ENCODE assay signal across 12 mouse cellular contexts in the genomic region with DNA sequence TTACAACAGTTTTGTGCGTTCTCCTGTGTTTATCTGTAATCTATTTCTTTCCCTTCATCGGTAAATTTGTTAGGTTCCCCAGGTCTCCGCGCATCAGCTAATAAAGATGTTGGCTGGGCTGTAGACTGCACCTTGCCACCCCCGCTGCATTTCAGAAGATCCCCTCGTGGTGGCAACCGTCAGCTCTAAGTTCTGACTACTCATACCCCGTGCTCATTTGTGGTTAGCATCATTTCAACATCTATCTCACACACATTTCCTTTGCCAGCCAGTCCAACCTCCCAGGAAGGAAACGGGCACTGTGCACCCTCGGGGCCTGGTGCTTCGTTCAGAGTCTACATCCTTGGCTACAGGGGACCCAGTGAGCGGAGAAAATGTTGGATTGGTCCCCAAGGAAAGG. TPM values are rescaled to one million over a fixed set of nuclear protein-coding genes. Genes with fewer than 3 reads are reported as not detected.
DNase-seq lines count a peak whose midpoint lies in the region; ATAC-seq and TF ChIP-seq lines count a peak whose summit lies in the region.
"Had no signal": no experiment of that assay in that cellular context is flagged by ENCODE, and none has a peak within 500 bp of the region (broad histone marks: within the 10 kb centered on the region; RNA-seq: fewer than 3 reads in every experiment).

No protein-coding gene starts in this region.

- intact Hi-C loops in gastrocnemius, adult 2 months (cut with DNase I) = loop anchor here (5.0 kb wide), 1 partner anchor 330 kb away; no protein-coding TSS in a partner anchor

- no peak overlapping the region for H3K4me2 ChIP-seq in lung, embryonic 14.5 days
- H3K4me2 ChIP-seq in liver, postnatal 0 days (ENCODE audit: low read depth, low read length) = 0 out of 2 replicates have a peak overlapping the region, but pooled peaks have one; percentile 18
- no peak overlapping the region for H3K4me2 ChIP-seq in stomach, postnatal 0 days (replicated peaks; ENCODE audit: low read depth)
- H3K4me2 ChIP-seq: lung, embryonic 15.5 days; stomach, embryonic 15.5 days had no signal

- no peak overlapping the region for H3K27ac ChIP-seq in lung, embryonic 14.5 days (ENCODE audit: low read depth)
- H3K27ac ChIP-seq in liver, postnatal 0 days (ENCODE audit: low read depth) = no peak overlapping the region
- H3K27ac ChIP-seq in stomach, postnatal 0 days (replicated peaks) = no peak overlapping the region
- H3K27ac ChIP-seq in gastrocnemius, adult 2 months = no peak overlapping the region
- H3K27ac ChIP-seq in heart, embryonic 10.5 days = no peak overlapping the region
- H3K27ac ChIP-seq: lung, embryonic 15.5 days; stomach, embryonic 15.5 days had no signal

- 0 out of 2 replicates have a peak, but pooled peaks have one; percentile 26 for TF ChIP-seq EP300 in liver, postnatal 0 days (IDR thresholded peaks at IDR 0.05; ENCODE audit: low read depth)
- TF ChIP-seq EP300 in stomach, postnatal 0 days (optimal IDR thresholded peaks at IDR 0.05) = no peak

- TF ChIP-seq CTCF in lung, embryonic 14.5 days (IDR thresholded peaks at IDR 0.05; ENCODE audit: low read depth) = peak; percentile 33
- TF ChIP-seq CTCF in lung, adult 2 months (IDR thresholded peaks at IDR 0.05; ENCODE audit: insufficient read depth, low read length) = no peak
- TF ChIP-seq CTCF in liver, postnatal 0 days (IDR thresholded peaks at IDR 0.05; ENCODE audit: low read depth) = peak; percentile 47
- peak; percentile 36 for TF ChIP-seq CTCF in stomach, postnatal 0 days (IDR thresholded peaks at IDR 0.05; ENCODE audit: low read depth)
- no peak for TF ChIP-seq CTCF in gastrocnemius, adult 2 months (IDR thresholded peaks at IDR 0.05)

- H3K4me1 ChIP-seq in lung, embryonic 14.5 days (ENCODE audit: insufficient read depth) = peaks cover 2% of the 10 kb centered on the region
- H3K4me1 ChIP-seq in lung, adult 2 months (ENCODE audit: control insufficient read depth, insufficient read depth, low read length) = peaks cover 3% of the 10 kb centered on the region; the same call in 1 of the 2 replicates
- 0 out of 2 replicates have a peak, but pooled peaks cover 4% of the 10 kb centered on the region for H3K4me1 ChIP-seq in liver, postnatal 0 days (ENCODE audit: insufficient read depth)
- H3K4me1 ChIP-seq in stomach, postnatal 0 days (replicated peaks; ENCODE audit: control insufficient read depth, insufficient read depth) = 0 out of 2 replicates have a peak, but pooled peaks cover 4% of the 10 kb centered on the region
- peaks cover 29% of the 10 kb centered on the region for H3K4me1 ChIP-seq in heart, embryonic 10.5 days

- no peak for ATAC-seq in lung, embryonic 14.5 days (ENCODE audit: insufficient read depth)
- ATAC-seq in liver, postnatal 0 days = peak; percentile 60; the same call in 1 of the 2 replicates
- no peak for ATAC-seq in stomach, postnatal 0 days (ENCODE audit: low FRiP score, low TSS enrichment)

- 63% methylated on average over 12 of the region's 12 CpGs for WGBS in lung, embryonic 14.5 days
- 50% methylated on average over 12 of the region's 12 CpGs for WGBS in lung, adult 2 months
- WGBS in liver, postnatal 0 days (ENCODE audit: insufficient replicate concordance) = 28% methylated on average over 12 of the region's 12 CpGs
- WGBS in stomach, postnatal 0 days = 76% methylated on average over 12 of the region's 12 CpGs
- 60% methylated on average over 12 of the region's 12 CpGs for WGBS in heart, embryonic 10.5 days

- no peak for DNase-seq in lung, embryonic 14.5 days
- DNase-seq in lung, adult 2 months = no peak
- DNase-seq in NIH3T3 (ENCODE audit: low read depth) = peak; percentile 46
- peak; percentile 56 for DNase-seq in liver, postnatal 0 days
- DNase-seq in stomach, postnatal 0 days (ENCODE audit: low spot score) = no peak
- DNase-seq in gastrocnemius, postnatal 10 days = no peak
- no peak for DNase-seq in gastrocnemius, adult 2 months
- no peak for DNase-seq in heart, embryonic 10.5 days (ENCODE audit: low spot score)
- DNase-seq: adrenal gland, adult 8-10 months; kidney, adult 2 months had no signal

- H3K9me3 ChIP-seq in lung, embryonic 14.5 days (ENCODE audit: low read depth, low read length) = no peaks in the 10 kb centered on the region
- no peaks in the 10 kb centered on the region for H3K9me3 ChIP-seq in liver, postnatal 0 days (ENCODE audit: low read length)
- no peaks in the 10 kb centered on the region for H3K9me3 ChIP-seq in stomach, postnatal 0 days (ENCODE audit: control insufficient read depth, low read length)
- H3K9me3 ChIP-seq in heart, embryonic 10.5 days = no peaks in the 10 kb centered on the region
- H3K9me3 ChIP-seq: lung, embryonic 15.5 days; stomach, embryonic 15.5 days had no signal

- no peaks in the 10 kb centered on the region for H3K27me3 ChIP-seq in lung, embryonic 14.5 days (ENCODE audit: insufficient read depth, low read length)
- peaks cover 14% of the 10 kb centered on the region for H3K27me3 ChIP-seq in liver, postnatal 0 days (ENCODE audit: insufficient read depth, low read length)
- no peaks in the 10 kb centered on the region for H3K27me3 ChIP-seq in stomach, postnatal 0 days (ENCODE audit: control insufficient read depth, insufficient read depth, low read length)
- peaks cover 65% of the 10 kb centered on the region for H3K27me3 ChIP-seq in heart, embryonic 10.5 days (ENCODE audit: insufficient read depth, poor library complexity, severe bottlenecking)

- H3K9ac ChIP-seq in lung, embryonic 14.5 days = no peak overlapping the region
- H3K9ac ChIP-seq in liver, postnatal 0 days (replicated peaks) = no peak overlapping the region
- no peak overlapping the region for H3K9ac ChIP-seq in stomach, postnatal 0 days (ENCODE audit: low read length)
- H3K9ac ChIP-seq: lung, embryonic 15.5 days; stomach, embryonic 15.5 days had no signal

- TF ChIP-seq POLR2A in lung, adult 2 months (IDR thresholded peaks at IDR 0.05; ENCODE audit: borderline replicate concordance, extremely low read depth, low read depth, low read length) = no peak

- no peaks in the 10 kb centered on the region for H3K36me3 ChIP-seq in lung, embryonic 14.5 days (ENCODE audit: insufficient read depth)
- no peaks in the 10 kb centered on the region for H3K36me3 ChIP-seq in liver, postnatal 0 days (replicated peaks; ENCODE audit: insufficient read depth, low read length)
- H3K36me3 ChIP-seq in stomach, postnatal 0 days (ENCODE audit: control insufficient read depth, insufficient read depth, low read length) = no peaks in the 10 kb centered on the region
- no peaks in the 10 kb centered on the region for H3K36me3 ChIP-seq in heart, embryonic 10.5 days
- H3K36me3 ChIP-seq: lung, embryonic 15.5 days; stomach, embryonic 15.5 days had no signal

- no peak overlapping the region for H3K4me3 ChIP-seq in lung, embryonic 14.5 days (ENCODE audit: low read depth, low read length)
- H3K4me3 ChIP-seq in lung, adult 2 months (replicated peaks; ENCODE audit: extremely low read depth, low read depth, low read length) = no peak overlapping the region
- no peak overlapping the region for H3K4me3 ChIP-seq in liver, postnatal 0 days (ENCODE audit: low read depth, low read length)
- H3K4me3 ChIP-seq in stomach, postnatal 0 days (ENCODE audit: low read depth, low read length) = no peak overlapping the region
- no peak overlapping the region for H3K4me3 ChIP-seq in gastrocnemius, adult 2 months
- no peak overlapping the region for H3K4me3 ChIP-seq in heart, embryonic 10.5 days
- H3K4me3 ChIP-seq: lung, embryonic 15.5 days; stomach, embryonic 15.5 days had no signal

RNA-seq across cellular contexts. Expression of gene Stum, which starts 51.5 kb away (rescaled TPM):
- polyA plus RNA-seq in lung, embryonic 14.5 days (2014; fragmentation: Nextera tagmentation; extraction: Ambion mirVana) = not detected in 2 replicates
- polyA plus RNA-seq in lung, adult 2 months (2012; rRNA removed) = 4.2 and 6.2 TPM in 2 replicates
- 0.02 and 0.07 TPM in 2 replicates for polyA plus RNA-seq in liver, postnatal 0 days (2015; fragmentation: Nextera tagmentation; extraction: Ambion mirVana)
- 3.5 and 4.3 TPM in 2 replicates for polyA plus RNA-seq in stomach, postnatal 0 days (2015; fragmentation: Nextera tagmentation; extraction: Ambion mirVana)
- 1 to 10 TPM; 1.2 to 2.1 TPM for total RNA-seq in gastrocnemius, postnatal 10 days (2021)
- under 1 TPM; 0.41 to 0.86 TPM for total RNA-seq in gastrocnemius, adult 2 months (2021)
- 0.26 and 0.64 TPM in 2 replicates for polyA plus RNA-seq in heart, embryonic 10.5 days (2016; fragmentation: Nextera tagmentation; extraction: Ambion mirVana)

Comparison
In these comparisons a context has a peak if more than half of its experiments do, and no peak if none do; other contexts are left out.
1. CTCF ChIP-seq: peak in lung, embryonic 14.5 days (single experiment), liver, postnatal 0 days (single experiment) and stomach, postnatal 0 days (single experiment); none in lung, adult 2 months (single experiment) and gastrocnemius, adult 2 months (single experiment).
2. DNase-seq: peak in NIH3T3 (single experiment) and liver, postnatal 0 days (single experiment); none in lung, embryonic 14.5 days (single experiment), lung, adult 2 months (single experiment), stomach, postnatal 0 days (single experiment), gastrocnemius, postnatal 10 days (single experiment), gastrocnemius, adult 2 months (single experiment) and heart, embryonic 10.5 days (single experiment).